Mouse (Mus musculus): Measurements from ENCODE around the gene Rfc2.

DNA sequence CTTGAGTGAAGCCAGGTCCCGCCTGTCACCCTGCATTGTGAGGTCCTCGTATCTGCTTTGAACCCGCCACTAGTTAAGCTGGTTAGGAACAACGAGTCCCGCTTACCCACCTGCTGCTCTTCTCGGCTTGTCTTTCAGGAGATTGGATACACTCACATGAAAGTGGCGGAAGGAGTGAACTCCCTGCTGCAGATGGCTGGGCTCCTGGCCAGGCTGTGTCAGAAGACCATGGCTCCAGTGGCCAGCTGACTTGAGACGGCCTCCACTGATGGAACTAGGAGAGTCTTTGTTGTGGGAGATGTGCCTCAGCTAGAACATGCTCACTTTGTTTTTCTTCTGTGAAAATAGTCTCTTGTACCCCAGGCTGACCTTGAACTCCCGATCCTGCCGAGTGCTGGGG is 16.5 kb downstream of the Rfc2 start:
- no peak for TF ChIP-seq CTCF (IDR thresholded peaks at IDR 0.05; ENCODE audit: low read depth)
- TF ChIP-seq EP300 (optimal IDR thresholded peaks at IDR 0.05): no peak

All from stomach, postnatal 0 days (tissue).